Mouse (Mus musculus) adrenal gland (tissue): Measurements from ENCODE around the gene Apobec2.

ENCODE experiments used
- intact Hi-C: fragments of 180-260 bp; cut with DNase I; formaldehyde crosslinking; loops from one replicate; pipeline ENCODE4 v1.15.1; 2025

The Apobec2 gene

DNA sequence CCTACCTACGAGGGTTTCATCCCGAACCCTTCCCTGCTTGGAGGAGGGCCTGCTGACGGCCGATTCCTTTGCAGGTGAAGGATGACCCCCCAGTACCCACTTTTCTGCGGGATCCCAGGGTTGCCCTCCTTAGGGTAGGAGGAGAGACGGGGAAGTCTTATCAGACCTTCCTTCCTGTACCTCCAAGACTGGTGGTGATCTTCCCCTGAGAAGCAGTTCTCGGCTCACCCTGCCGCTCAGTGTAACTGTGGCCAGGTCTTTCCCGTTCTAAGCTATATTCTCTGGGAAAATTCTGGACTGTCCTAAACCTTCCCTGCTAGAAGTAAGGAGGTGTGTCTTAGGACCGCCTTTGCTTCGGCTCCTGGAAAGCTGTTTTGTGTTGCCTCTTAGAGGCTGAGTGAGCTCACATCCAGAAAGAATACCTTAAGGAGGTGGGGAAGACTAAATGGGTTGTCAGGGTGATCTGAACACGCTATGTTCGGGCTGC, 22.4 kb downstream of the Apobec2 start:
- intact Hi-C loops = no loop called here

DNA sequence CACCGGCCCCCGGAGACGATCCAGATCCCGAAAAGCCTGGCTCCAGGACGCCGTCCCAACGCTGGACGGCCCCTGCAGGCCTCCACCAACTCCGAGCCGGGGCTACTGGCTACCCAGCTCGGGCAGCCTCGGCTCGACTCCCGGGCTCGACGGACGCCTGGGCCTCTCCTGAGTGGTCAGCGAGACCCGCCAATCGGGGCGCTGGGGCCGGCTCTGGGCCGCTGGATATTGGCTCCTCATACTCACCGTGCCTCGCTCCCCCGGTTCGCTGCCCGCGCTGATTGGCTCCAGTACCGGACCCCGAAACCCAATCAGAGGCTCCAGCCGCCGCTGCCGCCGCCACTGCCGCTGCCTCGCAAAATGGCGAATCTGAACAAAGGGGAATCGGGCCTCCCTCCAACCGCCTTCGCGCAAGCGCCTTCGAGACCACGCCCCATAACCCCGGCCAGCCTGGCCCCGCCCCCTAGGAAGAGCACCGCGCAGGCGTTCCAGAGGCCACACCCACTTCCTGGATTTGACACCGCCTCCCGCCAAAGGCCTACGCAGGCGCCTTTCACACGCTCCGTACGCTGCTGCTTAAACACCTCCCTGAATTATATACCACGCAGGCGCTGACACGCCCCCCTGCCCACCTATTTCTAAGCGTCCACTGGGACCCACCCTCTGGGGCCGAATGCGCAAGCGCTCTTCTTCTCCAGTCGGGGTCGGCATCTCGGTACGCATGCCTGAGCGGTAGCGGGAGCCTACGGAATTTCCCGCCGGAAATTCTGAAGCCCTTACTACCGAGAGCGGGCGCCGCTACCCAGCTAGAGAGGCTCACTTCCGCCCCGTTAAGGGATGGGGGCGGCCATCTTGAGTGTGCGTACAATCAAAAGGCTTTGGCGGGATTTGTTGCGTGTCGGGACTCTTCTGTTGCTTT, 23.1 kb downstream of the Apobec2 start, which contains the start of the genes Nfya and Oard1:
Gene Nfya (minus strand): TSS at position 527 of the 919 bp plus-strand sequence.
Gene Oard1 (plus strand): TSS at position 635 of the 919 bp plus-strand sequence.
- intact Hi-C loops = no loop called here

DNA sequence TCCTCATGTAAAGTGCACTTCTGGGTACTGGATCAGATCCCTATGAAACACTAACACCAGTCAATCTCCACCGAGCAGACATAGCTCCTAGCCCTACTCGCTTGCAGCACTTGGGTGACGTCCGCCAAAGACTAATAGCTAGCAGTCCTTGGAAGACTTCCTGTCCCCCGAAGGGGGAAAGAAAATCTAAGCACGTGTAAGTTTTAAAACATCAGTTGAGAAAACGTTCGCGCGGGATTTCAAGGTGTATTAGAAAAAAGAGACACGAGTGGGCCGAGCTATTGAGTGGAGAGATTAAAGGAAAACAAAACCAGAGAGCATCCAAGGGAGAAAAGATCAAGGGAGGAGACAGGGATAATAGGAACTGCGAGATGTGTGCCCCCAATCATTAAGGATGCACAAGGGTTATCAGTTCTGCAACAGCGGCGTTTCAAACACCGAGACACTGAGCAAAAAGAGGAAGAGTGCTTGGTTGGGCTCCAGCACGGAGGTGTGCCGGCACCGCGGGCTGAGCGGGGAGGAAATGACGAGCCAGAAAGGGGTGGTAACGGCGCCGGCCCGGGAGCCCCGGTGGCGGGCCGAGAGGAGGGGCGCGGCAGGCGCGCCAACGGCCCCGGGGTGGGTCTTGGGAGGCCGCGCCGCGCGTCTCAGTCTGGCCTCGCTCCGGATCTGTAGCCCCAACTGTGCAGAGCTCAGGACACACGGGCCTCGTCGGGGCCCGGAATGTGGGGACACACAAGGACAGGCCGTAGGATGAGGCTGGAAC, 24.0 kb downstream of the Apobec2 start:
- intact Hi-C loops = no loop called here

DNA sequence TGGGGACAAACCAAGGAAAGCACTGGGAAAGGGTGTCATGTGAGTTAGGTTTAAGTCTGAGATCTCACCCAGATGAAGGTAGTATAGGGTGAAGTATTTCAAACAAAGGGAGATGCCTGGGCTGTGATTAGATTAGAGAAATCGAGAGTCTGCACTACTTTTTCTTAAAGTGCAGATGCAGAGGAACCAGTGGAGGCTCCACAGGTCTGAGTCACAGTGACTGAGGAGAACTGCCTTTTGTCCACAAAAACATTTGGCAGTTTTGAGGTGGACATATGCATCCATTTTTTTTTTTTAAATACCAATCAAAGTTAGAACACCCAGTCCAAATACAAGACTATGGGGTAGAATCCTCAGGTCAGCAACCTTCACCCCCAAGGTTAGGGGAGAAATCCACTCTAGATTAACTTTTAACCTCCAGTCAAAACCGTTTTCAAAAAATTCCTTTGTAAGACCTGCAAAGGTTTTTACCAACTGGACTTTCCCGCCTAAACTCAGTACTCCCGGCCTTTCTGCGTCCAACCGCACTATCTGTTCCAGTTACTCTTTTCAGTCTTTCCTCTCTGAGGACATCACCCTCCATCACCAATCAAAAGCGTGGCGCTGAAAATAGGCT, 24.7 kb downstream of the Apobec2 start:
- intact Hi-C loops = no loop called here

DNA sequence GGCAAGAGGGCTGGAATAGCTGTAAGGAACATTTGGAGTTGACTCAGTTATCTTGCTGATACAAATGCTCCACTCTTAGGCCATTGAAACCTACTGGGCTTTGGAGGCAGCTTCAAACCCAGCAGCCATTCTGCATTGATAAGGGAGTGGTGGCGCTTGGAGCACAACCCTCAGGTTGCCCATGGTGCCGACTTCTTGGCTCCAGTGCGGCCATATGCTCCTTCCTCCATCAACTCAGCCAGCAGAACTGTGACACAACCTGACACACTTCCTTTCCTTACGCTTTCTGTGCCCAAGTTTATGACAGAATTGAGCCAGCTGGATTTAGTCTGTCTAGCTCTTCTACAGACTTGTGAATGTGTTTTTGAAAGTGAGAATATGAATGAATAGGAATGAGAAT, 25.6 kb downstream of the Apobec2 start:
- intact Hi-C loops = no loop called here

DNA sequence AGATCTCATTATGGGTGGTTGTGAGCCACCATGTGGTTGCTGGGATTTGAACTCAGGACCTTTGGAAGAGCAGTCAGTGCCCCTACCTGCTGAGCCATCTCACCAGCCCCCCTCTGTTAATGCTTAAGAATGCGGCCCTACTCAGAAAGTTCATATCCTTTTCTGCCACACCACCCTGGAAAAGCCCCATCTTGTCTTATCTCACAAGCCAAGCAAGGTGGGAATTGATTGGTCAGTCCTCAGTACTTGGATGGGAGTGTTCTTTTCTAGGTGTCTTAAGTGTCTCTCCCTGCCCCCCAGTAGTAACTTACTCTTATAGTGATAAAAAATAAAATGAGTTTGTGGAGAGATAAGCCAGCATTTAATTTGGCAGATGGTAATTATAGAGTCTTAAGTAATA, 28.0 kb downstream of the Apobec2 start:
- intact Hi-C loops = no loop called here

DNA sequence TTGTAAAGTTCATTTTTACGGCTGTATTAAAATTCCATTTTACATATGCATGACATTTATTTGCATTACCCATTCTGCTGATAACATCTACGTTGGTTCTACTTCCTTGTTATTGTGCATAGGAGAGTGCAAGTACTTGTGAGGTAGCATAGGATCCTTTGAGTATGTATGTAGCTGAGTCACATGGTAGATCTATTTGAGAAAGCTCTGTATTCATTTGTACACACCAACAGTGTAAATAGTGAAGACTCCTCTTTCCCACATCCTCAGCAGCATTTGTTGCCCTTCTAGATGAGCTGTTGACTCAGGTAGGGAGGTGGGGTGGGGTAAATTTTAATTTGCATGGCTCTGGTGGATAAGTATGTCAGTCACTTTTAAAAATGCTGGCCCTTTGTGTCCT, 28.9 kb downstream of the Apobec2 start:
- intact Hi-C loops = no loop called here

DNA sequence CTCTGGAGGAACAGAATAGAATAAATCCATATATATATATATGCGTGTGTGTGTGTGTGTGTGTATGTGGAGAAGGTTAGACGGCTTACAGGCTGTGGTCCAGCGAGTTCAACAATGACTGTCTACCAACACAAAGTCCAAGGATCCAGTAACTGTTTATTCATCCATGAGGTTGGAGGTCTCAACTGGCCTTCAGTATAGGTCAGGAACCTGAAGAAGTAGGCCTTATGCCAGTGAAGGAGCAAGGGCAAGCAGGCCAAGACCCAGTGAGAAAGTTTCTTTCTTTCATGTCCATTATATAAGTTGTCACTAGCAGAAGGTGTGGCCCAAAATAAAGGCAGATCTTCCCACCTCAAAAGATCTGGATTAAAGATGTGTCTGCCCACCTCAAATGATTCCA, 30.0 kb downstream of the Apobec2 start:
- intact Hi-C loops = no loop called here

DNA sequence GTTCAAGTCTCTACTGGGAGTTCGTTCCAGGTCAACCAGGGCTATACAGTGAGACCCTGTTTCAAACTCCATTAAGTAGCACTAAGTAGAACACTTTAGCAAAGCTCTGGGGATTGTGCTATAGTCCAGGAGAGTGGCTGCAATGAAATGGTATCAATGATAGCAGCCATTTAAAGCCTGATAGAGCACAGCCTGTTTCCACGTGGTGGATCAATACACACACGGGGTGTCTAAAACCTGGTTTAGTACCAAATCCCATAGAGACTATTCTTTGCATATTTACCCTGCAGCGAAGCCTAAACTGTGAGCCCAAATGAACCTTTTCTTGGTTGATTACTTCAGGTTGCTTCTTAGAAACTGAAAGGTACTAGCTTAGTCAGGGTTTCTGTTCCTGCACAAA, 31.0 kb downstream of the Apobec2 start:
- intact Hi-C loops = no loop called here

DNA sequence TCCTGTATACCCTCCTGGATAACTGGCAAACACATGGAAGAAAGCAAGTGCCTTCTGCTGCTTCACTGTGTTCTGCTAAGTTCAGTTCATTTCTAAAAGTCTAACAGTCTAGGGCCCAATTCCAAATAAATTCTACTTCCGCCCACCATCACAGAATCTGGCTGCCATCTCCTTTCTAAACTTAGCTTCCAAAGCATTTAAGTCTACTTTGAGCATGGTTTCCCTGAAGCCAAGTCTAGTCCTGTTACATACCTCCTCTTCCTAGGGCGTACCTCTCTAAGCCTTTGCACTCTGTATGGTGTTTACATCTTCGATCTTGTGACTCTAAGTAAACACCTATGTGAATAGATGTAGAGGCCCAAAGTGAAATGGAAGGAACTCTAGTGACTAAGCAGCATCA, 40.1 kb downstream of the Apobec2 start:
- intact Hi-C loops = no loop called here

DNA sequence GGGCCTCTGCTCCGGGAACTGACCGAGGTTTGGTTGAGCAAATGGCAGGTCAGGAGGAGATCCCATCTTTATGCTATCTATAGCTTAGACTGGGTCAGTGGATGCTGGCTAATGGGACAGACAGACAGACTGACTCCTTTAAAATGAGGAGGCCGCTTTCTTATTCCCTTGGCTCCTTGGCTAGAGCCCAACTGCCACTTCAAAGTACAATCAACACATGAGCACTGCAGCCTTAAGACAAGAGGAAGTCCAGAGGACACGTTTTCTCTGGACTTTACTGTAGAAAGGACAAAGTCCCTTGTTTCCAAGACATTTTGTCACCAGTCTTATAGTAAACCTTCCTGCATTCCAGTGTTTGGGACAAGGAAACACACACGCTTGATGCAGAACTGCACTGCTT, 41.3 kb downstream of the Apobec2 start:
- intact Hi-C loops = no loop called here

DNA sequence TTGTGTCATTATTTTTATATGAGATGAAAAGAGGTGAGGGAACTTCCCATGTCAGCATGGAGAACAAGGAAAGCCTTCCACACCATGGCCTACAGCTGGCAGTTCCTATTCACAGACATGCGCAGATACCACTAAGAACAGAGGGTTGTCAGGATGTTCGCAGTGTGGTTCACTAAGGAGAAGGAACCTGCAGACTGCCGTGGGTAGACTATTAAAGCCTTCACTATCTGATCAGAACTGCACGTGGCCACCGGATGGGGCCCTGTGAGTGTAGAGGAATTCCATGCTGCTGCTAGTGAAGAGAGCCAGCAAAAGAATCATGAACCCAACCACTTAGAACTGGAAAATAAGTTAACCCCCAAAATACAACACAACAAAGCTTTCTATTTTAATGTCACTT, 43.3 kb downstream of the Apobec2 start:
- intact Hi-C loops = no loop called here

DNA sequence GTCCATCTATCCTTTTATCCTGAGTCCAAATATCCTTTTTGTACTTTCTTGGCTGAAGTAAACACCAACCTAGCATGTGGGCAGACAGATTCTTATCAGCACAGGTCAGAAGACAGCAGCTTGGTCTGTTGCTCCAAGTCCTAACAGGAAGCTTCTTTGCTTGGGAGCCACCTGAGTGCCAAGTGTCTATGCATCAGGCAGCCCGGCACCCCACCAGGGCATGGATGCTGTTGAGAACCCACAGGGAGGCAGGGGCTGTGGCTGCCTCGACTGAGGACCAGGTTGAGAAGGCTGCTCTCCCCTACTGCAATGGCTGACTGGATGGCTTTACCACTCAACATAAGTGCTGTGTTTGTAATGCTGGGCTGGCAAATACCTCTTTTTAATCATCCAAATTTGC, 44.1 kb downstream of the Apobec2 start:
- intact Hi-C loops = no loop called here

DNA sequence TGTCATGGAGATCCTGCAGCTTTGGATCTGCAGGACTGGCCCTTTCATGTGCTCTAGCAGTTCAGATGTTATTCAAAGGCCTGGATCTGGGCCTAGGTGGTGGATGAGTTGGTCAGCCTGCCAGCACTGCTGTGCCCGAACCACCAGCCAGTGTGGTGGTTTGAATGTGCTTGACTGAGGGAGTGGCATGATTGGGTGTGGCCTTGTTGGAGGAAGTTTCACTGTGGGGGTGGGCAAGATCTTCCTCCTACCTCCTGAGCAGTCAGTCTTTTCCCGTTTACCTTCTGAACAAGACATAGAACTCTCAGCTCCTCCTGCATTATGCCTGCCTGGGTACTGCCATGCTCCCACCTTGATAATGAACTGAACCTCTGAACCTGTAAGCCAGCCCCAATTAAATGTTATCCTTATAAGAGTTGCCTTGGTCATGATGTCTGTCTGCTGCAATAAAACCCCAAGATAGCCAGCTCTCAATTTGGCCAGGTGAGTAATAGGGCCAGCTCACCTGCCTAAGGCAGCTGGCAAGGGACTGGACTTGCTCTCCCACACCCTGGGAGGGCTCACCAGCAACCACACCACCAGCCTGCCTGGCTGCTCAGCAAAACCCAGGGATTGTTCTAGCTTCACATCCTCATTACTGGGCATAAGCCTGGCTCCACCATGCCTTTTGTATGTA, 46.8 kb downstream of the Apobec2 start:
- intact Hi-C loops = no loop called here

DNA sequence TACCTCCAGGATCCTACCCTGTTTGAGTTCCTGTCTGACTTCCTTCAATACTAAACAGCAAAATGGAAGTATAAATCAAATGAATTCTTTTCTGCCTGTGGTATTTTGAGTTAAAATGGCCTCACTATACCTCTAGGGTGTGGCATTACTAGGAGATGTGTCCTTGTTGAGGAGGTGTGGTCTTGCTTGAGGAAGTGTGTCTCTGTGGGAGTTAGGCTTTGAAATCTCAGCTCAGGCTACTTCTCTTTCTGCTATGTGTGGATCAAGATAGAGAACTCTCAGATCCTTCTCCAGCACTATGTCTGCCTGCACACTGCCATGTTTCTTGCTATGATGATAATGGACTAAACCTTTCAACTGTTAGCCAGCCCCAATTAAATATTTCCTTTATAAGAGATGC, 53.7 kb downstream of the Apobec2 start:
- intact Hi-C loops = no loop called here

DNA sequence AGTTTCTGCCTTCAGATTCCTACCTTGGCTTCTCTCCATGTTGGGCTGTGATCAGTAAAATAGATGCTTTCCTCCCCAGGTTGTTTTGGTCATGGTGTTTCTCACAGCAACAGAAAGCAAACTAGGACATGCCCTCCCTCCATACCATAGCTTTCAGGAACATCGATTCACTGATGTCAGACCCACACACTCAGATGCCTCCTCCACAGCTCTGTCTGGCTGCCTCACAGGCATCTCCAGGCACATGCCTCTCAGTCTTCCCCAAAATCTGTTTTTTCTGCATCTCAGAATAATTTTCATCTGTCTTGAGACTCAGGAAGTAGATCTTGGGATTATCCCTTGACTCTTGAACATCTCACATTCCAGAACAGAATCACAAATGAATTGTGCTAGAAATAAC, 56.6 kb downstream of the Apobec2 start:
- intact Hi-C loops = no loop called here

DNA sequence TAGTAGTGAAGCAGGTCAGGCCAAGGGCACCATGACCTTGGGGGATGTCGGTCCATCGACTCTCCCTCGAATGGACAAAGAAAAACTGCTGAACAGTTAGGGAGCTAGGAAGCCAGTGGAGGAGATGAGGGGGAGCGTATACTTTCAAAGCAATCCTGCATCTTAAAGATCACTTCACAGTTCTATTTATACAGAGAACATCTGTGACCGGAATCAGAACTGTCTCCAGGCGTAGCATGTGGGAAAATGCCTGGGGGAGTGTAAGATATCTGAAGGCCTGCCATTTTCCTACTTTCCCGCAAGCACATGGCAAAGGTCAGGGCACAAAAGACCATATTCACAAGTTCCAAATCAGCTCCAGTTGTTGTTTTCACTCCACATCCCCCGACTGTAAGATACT, 59.7 kb downstream of the Apobec2 start:
- intact Hi-C loops = no loop called here

DNA sequence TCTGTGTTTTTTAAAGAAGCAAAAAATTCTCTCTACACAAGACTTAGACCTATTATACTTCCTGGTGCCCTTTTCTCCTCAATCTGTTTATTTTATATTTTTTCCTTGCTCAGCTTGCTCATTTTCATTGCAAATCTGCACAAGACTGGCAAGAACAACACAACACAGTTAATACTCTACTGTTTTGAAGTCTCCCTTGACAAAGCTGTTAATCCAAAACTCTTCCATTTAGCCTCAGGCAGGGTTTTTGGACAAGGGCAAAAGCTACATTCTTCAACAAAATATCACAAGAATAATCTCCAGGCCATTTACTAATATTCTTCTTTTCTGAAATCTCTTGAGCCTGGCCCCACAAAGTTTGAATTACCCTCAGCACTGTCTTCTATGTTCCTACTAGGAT, 61.1 kb downstream of the Apobec2 start:
- intact Hi-C loops = no loop called here
